Mouse (Mus musculus): ENCODE measurements around the gene Armh2. TPM values are rescaled to one million over a fixed set of nuclear protein-coding genes. Genes with fewer than 3 reads are reported as not detected.

The Armh2 gene
- 0.33 TPM for polyA plus RNA-seq (2017; shearing (Covaris generic))

GRCm38 (mm10) chr13:24741028-24741427, at the start of gene Armh2:
Gene Armh2, plus strand, starts transcription at chr13:24741232.

DNA sequence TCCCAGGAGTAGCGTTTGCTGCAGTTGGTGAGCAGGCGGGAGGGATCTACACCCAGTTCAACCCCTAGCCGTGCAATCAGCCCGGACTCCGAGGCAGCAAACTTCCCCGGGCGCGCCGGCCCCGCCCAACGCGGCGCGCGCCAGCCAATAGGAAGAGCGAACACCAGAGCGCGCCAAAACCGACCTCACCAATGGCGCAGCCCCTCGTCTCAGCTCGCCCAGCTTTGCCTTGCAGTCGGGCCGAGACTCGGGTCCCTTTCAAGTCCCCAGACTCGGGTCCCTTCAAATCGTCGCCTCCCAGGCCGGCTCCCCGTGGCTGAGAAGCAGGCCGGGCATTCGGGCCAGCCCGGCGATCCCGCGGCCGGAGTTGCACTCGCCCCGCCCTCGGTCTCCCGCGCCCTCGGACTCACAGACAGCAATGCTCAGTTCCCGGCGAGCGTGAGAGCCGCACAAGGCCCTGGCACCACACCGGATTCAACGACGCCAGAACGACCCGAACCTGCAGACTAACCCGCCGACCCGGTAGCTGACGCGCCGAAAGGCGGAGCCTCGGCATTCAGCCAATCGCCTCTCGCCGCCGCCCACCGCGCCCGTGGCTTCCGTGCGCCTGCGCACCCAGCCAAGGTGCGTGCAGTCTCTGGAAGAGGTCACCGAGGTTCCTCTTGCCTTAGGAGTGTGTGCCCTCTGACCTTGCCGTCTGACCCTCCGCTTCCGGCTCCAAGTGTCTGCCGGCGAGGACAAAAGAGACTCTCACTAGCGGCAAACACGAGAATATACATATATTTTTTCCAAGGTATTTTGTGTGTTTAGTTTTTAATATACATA, 20.6 kb downstream of the Armh2 start, which contains the start of gene Gmnn:
Gene Gmnn (minus strand): TSS at position 521 of the 825 bp plus-strand sequence.

Other genes starting within 250 kb of the Armh2 start
- gene Ripor2, start 159.0 kb upstream of the Armh2 start, polyA plus RNA-seq (2017; shearing (Covaris generic)), result 360 TPM
- 37.0 TPM for gene Gmnn, start 20.7 kb downstream of the Armh2 start, polyA plus RNA-seq (2017; shearing (Covaris generic))
- gene BC005537, start 60.4 kb downstream of the Armh2 start, polyA plus RNA-seq (2017; shearing (Covaris generic)), result 14.1 TPM
- gene Acot13, start 90.3 kb downstream of the Armh2 start, polyA plus RNA-seq (2017; shearing (Covaris generic)), result 84.7 TPM
- 36.5 TPM for gene Tdp2, start 90.4 kb downstream of the Armh2 start, polyA plus RNA-seq (2017; shearing (Covaris generic))
- 1.1 TPM for gene D130043K22Rik, start 103.9 kb downstream of the Armh2 start, polyA plus RNA-seq (2017; shearing (Covaris generic))
- gene Aldh5a1, start 196.4 kb downstream of the Armh2 start, polyA plus RNA-seq (2017; shearing (Covaris generic)), result 0.23 TPM
- 6.4 TPM for gene Gpld1, start 201.9 kb downstream of the Armh2 start, polyA plus RNA-seq (2017; shearing (Covaris generic))